Mouse (Mus musculus): Measurements from ENCODE around the gene Ppara.

DNA sequence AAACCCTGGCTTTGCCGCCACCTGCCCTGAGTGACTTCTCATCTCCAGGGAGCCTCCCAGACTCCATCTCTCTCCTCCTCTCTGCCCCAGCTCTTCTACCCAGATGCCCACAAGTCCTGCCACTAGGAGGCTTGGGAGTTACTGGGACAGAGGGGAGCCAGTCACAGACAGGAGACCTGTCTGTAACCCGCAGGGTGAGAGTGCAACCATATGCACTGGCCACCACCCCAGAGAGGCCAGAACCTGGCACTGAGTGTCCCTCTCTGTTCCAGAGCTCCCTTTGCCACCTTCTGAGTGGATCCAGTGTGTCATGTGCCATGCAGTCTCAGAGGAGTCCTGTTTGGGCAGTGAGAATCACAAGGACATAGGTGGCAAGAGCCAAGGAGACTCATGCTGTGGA is 17.0 kb upstream of the Ppara start:
- TF ChIP-seq CTCF (IDR thresholded peaks at IDR 0.05; ENCODE audit: control insufficient read depth, insufficient read depth, low read length): no peak
- TF ChIP-seq POLR2A (IDR thresholded peaks at IDR 0.05; ENCODE audit: borderline replicate concordance, control insufficient read depth, low read depth, low read length): no peak

Measured in bone marrow, adult 2 months (tissue).